Mouse (Mus musculus) brown adipose tissue, adult 24 weeks (tissue): ENCODE data around the gene Cog6. TPM values are rescaled to one million over a fixed set of nuclear protein-coding genes. Genes with fewer than 3 reads are reported as not detected.
"Not testable (repeated sequence)": the region's sequence is repeated elsewhere in the genome, so short reads cannot be mapped to it uniquely, and the experiment has no call there.

ENCODE experiments used
- H3K27ac ChIP-seq: fragments of 200-500 bp; replicated peaks from 2 replicates; pipeline ENCODE4 v1.5.1; 2012; ENCODE audit warnings: low read depth, mild to moderate bottlenecking, low read length
- H3K4me1 ChIP-seq: fragments of 200-500 bp; 2 replicates; pipeline ENCODE4 v1.6.1; 2012; ENCODE audit warnings: low read length, mixed read lengths; ENCODE audit not compliant: control insufficient read depth, insufficient read depth, insufficient read length
- H3K4me3 ChIP-seq: fragments of 200-500 bp; 2 replicates; pipeline ENCODE4 v1.5.1; 2012; ENCODE audit warnings: low read depth, mild to moderate bottlenecking, low read length, moderate library complexity; ENCODE audit not compliant: insufficient read depth
- polyA plus RNA-seq: library from polyadenylated mRNA; stranded (reverse); fragments of >200 nt; gene quantifications from 2 replicates; pipeline ENCODE4 v1.2.4, GENCODE M21; 2012; ENCODE audit not compliant: missing spikeins, insufficient read depth, insufficient read length

The Cog6 gene
- polyA plus RNA-seq, 1 experiment, result 24.0 TPM

DNA sequence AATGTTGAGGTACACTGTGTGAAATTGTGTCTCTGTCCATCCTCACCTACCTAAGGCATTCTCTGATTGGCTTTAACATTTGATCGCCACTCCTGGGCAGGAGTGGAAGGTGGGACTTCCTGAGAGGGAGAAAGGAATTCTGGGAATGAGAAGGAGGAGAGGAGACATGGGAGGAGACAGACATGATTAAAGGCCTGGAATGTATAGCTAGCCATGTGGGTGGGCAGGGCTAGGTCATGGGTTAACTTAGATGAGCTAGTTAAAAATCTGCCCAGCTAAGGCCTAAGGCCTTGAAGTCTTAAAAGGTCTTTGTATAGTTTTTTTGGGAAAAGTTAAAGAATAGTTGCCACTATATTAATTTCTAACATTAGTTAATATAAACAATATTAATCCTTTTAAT lies 19.7 kb downstream of the Cog6 start:
- Histone ChIP-seq H3K4me1 (no peaks in the 10 kb centered on the region), H3K4me3 (no peak overlapping the region), H3K27ac (no peak overlapping the region)

DNA sequence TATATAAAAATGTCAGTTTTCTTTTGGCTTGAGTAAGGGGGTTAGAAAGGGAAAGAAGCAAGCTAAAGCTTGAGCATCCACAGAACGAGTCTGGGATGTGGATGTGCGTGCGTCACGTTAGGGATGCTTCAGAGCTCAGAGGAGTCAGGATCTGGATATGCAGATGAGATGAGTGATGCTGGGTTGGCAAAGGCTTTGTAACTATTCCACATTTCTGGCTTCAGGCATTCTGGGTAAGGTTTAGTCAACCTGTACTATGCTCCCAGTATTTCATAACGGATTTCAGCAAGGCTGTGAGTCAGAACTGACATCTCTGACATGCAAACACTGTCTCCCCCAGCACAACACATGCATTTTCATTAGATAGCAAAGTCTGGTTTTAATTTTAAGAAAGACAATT lies 20.4 kb downstream of the Cog6 start:
- no peak overlapping the region for H3K27ac ChIP-seq
- no peaks in the 10 kb centered on the region for H3K4me1 ChIP-seq

DNA sequence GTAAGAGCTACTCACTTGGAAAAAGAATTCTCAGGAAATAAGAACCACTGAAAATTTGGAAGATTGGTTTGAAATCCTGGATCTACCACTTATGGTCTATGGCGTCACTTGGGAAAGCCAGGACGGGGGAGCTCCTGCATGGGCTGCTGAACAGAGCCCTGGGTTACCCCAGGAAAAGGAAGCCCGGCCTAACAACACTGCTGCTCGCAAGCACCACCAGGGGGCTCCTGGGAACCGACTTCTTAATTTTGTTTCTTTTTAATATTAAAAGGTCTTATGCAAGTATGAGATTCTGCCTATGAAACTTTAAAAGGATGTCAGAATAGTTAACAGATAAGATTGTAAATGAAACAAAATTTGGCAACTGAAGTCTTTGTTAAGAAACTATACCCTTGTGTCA lies 22.4 kb downstream of the Cog6 start:
- no peak overlapping the region for H3K4me3 ChIP-seq

More for the DNA sequence above, 20.4 kb downstream of the Cog6 start:
- no peak overlapping the region for H3K4me3 ChIP-seq

DNA sequence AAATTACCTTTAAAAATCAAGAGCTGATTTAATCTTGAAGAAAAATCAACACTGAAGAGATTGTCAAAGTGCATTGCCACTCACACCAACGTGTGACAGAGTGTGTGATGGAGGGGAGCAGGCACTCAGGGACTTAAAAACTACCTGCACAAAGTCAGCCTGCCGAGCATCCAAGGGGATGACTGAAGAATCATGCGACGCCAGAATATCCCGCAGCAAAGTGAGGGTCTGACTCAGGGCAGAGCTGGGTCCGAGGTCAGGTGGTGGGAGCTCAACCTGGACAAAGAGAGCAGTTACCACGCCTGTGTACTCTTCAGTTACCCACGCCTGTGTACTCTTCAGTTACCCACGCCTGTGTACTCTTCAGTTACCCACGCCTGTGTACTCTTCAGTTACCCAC lies 23.7 kb downstream of the Cog6 start:
- Histone ChIP-seq H3K27ac (no peak overlapping the region), H3K4me1 (no peaks in the 10 kb centered on the region), H3K4me3 (no peak overlapping the region)

More for the DNA sequence above, 22.4 kb downstream of the Cog6 start:
- H3K27ac ChIP-seq, result no peak overlapping the region
- no peaks in the 10 kb centered on the region for H3K4me1 ChIP-seq

DNA sequence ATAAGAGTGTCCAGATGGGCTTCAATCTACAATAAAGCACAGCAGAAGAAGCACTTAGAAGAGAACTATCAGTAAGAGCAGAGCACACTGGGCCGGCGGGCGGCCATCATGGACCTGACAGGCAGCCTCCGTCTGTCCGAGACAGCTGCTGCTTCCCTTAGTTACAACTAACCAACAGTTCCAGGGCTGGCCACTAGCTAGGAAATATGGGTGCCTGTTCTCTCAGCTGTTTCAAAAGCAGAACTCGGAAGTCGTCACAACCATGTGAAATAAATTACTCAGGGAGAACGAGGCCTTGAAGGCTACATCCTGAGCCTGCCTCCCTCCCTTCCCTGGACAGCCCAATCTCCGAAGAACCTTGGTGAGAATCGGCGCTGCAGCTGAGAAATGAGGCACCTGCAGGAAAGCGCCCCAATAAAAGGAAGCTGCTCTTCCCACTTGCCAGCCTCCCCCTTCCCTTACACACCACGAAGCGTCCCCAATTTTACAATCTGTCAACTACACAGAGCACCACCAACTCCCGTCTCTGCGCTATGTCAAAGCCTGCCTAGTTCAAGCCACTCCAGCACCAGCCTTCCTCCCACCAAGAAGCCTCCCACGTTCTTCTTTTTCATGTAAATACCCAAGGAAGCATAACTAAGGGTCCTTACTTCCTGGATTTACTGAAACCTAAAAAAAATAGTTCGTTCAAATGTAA lies 26.8 kb downstream of the Cog6 start:
- Histone ChIP-seq H3K4me1 (no peaks in the 10 kb centered on the region), H3K27ac (no peak overlapping the region), H3K4me3 (no peak overlapping the region)

DNA sequence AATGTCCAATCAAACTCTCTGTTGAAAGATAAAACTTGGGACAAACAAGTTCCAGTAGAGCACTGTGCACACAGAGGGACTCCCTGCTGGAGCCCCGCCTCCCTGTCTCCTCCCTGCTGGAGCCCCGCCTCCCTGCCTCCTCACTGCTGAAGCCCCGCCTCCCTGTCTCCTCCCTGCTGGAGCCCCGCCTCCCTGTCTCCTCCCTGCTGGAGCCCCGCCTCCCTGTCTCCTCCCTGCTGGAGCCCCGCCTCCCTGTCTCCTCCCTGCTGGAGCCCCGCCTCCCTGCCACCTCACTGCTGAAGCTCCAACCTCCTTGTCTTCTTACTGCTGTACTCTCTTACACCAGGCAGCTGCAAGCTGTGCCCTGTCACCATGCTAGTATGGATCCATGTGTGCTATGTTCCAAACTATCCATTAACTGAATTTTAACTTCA lies 31.5 kb downstream of the Cog6 start:
- H3K4me1 ChIP-seq, H3K4me3 ChIP-seq, H3K27ac ChIP-seq: not testable (repeated sequence)

DNA sequence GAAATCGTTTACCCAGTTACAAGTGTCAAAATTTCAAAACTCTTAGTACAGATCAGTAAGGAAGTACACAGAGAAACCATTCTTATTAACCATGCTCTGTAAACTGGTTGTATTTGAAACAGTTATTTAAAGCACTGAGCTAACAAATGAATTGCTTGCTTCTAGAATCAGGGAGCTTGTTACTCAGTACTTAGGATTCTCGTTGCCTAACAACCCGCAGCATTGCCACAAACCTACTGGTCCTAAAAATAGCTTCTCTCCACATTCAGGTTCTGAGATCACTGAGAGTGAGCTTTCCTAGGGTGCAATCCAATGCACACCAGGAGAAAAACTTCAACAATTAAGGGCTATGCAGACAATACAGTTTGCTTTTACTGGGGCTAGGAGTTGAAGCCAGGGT lies 33.3 kb downstream of the Cog6 start:
- H3K27ac ChIP-seq, result no peak overlapping the region
- H3K4me1 ChIP-seq, result no peaks in the 10 kb centered on the region
- no peak overlapping the region for H3K4me3 ChIP-seq

DNA sequence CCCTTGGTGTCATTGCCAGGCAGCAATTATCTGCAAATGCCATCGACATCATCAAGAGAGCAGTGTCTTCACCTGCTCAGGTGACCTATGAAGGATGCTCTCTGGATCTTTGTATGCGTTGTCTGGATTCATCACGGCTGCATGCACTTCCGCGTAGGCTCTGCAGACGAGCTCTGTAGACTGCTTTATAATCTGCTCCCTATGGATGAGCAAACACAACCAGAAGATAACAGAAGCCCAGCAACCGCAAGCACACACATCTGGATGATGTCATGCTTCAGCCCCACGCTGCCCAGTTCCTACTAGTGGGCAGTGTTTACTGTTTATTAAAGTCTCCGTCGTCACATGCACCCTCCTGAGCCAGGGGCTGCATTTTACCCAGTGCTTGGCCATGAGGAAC lies 34.0 kb downstream of the Cog6 start:
- H3K4me3 ChIP-seq, result no peak overlapping the region

DNA sequence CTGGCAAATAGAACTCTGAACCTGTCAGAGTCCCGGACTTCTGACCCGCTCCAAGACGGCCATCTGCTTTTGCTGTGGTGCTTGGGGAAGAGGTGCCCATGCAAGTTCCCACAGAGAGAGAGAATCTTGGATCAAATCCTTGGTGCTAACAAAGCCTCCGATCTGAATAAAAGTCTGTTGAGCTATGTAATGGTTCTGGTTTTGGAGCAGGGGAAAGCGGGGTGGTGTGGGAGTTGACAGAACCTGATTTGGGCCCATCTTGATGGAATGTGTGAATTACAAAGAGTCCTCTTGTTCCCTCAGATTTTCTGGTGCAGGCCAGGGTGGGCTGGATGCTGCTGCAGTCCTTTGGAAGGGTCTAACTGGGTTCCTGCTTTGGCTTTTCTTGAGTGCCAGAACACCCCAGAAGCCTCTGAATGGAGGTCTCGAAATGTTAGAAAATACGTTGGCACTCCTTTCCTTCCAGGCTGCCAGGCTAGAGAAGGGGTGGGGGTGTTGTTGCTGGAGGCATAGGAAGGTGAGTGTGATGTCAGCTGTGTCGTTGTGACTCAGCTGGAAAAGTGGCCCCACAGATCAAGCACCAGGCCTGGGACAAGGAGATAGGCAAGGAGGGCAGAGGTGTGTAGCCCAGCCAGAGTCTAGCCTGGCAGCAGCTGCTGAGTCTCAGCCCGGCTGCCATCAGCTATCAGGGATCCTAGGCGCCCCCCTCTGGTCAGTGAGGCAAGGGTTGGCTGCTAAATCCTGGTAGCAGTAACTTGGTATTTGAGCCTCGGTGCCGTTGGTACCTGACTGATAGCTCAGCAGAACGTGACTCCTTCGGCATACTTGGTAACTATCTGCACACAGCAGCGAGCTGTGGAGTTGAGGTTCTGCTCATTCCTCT lies 42.1 kb downstream of the Cog6 start:
- Histone ChIP-seq H3K27ac (no peak overlapping the region), H3K4me1 (0 out of 2 replicates have a peak, but pooled peaks cover 2% of the 10 kb centered on the region), H3K4me3 (no peak overlapping the region)

More for the DNA sequence above, 34.0 kb downstream of the Cog6 start:
- no peaks in the 10 kb centered on the region for H3K4me1 ChIP-seq
- H3K27ac ChIP-seq, result no peak overlapping the region

DNA sequence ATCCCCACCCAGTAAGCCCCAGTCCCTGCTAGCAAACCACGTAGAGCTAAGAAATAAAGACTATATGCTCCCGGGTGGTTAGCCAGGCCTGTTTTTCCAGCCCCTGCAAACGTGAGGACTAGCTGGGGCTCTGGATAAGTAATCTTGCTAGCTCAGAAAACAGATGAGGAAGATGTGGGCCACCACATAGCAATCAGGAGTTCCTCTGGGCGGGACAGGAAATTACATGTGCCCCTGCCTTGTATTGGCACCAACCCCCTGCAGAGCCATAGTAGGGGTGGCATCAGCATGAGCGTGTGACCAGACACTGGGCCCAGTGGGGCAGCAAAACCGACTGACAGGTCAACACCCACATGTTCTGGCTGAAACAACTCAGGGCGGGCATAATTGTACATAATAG lies 44.1 kb downstream of the Cog6 start:
- H3K4me1 ChIP-seq, result 0 out of 2 replicates have a peak, but pooled peaks cover 2% of the 10 kb centered on the region
- no peak overlapping the region for H3K4me3 ChIP-seq
- H3K27ac ChIP-seq, result no peak overlapping the region

DNA sequence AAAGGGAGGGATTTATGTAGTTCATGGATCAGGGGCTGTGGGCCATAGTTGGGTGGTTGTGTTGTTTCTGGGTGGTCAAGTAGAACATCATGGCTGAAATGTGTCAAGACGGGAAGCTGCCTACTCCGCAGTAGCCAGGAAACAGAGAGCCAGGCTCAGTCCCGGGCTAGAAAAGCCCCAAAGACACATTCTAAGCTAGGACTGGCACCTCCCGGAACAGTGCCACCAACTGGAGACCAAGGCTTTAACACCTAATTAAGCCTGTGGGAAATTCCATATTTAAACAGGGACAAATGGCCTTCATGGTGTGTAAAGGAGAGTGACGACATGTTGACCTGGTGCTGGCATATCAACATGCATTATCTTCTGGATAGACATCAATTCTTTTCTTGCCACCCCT lies 50.0 kb downstream of the Cog6 start:
- Histone ChIP-seq H3K4me3 (no peak overlapping the region), H3K27ac (no peak overlapping the region), H3K4me1 (0 out of 2 replicates have a peak, but pooled peaks cover under 1% of the 10 kb centered on the region)

DNA sequence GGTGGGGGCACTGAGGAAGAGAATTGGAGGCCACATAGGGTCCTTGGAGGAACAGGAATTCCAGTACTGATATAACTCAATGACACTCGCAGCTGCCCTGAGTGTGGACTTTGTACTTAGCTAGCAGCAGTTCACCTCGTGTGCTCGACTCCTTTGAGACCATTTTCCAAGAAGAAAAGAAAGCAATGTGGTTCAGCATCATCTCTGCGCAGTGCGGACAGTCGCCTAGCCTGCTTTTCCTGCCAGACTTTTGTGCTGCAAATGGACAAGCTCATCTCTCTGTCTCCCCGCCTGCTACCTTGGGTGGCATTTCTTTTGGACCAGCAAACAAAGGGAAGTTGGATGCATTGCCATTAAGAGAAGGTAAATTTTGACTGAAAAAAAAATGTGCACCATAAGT lies 52.8 kb downstream of the Cog6 start:
- H3K4me1 ChIP-seq, result no peaks in the 10 kb centered on the region
- H3K4me3 ChIP-seq, result no peak overlapping the region
- H3K27ac ChIP-seq, result no peak overlapping the region

DNA sequence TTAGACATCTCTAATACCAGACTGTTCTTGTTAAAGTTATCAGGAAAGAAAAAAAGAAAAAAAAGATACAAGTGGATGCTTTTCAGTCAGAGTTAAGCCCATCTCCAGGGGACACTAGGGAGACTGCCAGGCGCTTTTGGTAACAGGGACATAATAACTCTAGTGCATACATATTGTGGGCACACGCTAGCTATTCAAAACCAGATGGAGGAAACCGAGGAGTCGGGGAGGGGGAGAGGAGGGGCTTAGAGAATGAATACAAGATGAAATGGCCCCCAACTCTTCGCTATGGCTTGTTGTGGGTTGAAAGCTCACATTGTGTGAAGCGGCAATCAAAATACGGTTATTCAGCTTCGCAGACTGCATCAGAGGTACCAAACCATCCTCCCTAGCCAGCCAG lies 53.6 kb downstream of the Cog6 start:
- Histone ChIP-seq H3K4me1 (no peaks in the 10 kb centered on the region), H3K27ac (no peak overlapping the region), H3K4me3 (no peak overlapping the region)

DNA sequence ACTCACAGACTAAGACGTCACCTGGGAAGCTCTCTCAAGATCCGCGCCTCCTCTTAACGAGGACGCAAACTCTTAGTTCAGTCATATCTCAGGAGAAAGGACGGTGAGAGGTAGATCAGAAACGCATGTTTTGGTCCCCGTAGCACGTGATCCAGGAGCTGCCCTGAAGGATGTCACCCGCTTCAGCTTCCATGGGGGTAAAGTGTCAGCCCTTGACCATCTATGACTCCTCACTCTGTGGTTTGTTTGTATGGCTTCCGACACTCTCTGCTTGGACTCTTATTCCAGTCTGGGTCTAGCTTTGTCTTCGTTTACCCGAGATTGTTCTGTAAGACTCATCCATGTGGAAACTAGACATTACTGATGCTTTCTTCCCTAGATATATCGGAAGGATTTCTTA lies 54.6 kb downstream of the Cog6 start:
- Histone ChIP-seq H3K27ac (no peak overlapping the region), H3K4me1 (no peaks in the 10 kb centered on the region), H3K4me3 (no peak overlapping the region)

DNA sequence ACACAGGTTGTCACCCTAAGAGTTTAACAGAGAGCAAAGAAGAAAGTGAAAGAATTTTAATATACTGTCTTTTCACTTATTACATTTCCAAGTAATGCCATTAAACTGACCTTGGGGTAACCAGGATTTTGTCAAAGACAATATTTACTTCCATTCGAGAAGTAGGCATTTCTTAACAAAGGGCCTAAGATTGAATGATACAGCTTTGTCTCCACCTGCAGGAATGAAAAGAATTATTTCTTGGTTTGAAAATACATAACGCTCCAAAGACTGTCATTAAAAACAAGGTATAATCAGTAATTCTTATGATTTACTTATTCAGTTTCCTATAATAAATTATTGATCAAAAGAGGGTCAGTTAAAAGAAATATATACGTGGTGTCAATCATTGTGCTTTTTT lies 55.4 kb downstream of the Cog6 start:
- no peaks in the 10 kb centered on the region for H3K4me1 ChIP-seq
- H3K27ac ChIP-seq, result no peak overlapping the region
- no peak overlapping the region for H3K4me3 ChIP-seq

DNA sequence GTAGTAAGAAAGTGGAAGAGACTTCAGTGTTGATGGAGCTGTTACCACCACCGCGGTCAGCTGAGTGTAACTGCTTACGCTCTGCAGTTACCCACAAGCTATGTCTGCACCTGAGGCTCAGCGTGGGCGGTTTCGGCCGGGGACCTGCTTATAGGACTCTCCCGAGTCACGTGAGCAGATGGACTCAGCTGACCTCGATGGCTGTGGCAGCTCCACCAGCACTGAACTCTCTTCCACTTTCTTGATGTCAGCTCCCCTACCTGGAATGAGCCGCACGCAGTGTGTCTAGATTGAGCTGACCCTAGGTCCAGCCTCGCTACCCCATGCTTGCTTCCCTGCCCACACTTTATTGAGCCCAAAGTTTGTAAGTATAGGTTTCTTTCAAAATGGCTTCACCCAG lies 56.1 kb downstream of the Cog6 start:
- no peak overlapping the region for H3K27ac ChIP-seq
- H3K4me1 ChIP-seq, result peaks cover 3% of the 10 kb centered on the region; the same call in 1 of the 2 replicates
- H3K4me3 ChIP-seq, result no peak overlapping the region
